Mouse (Mus musculus) limb, embryonic 14.5 days (tissue): ENCODE measurements around the gene Zic2. TPM values are rescaled to one million over a fixed set of nuclear protein-coding genes. Genes with fewer than 3 reads are reported as not detected.

ENCODE experiments used
- ATAC-seq: fragments of 200-750 bp; cut with Nextera tagmentation; 2 replicates; pipeline ENCODE4 v1.8.0; 2017; ENCODE audit warnings: low read depth, moderate number of reproducible peaks, moderate TSS enrichment; ENCODE audit not compliant: low FRiP score
- DNase-seq: peaks from one replicate; pipeline ENCODE4 v3.0.0-alpha.2; 2015; ENCODE audit warnings: low spot score
- H3K27ac ChIP-seq: fragments of 300-500 bp; sonication (generic); replicated peaks from 2 replicates; pipeline ENCODE4 v1.5.1; 2014; ENCODE audit warnings: low read depth, mild to moderate bottlenecking, low read length, moderate library complexity, mixed read lengths
- H3K27me3 ChIP-seq: fragments of 300-500 bp; sonication (generic); 2 replicates; pipeline ENCODE4 v1.6.1; 2014; ENCODE audit warnings: low read length, mixed read lengths; ENCODE audit not compliant: control insufficient read depth, insufficient read depth
- H3K36me3 ChIP-seq: fragments of 300-500 bp; sonication (generic); 2 replicates; pipeline ENCODE4 v1.6.1; 2014; ENCODE audit warnings: mild to moderate bottlenecking, low read length, moderate library complexity, mixed read lengths; ENCODE audit not compliant: control insufficient read depth, insufficient read depth
- H3K4me1 ChIP-seq: fragments of 300-500 bp; sonication (generic); 2 replicates; pipeline ENCODE4 v1.6.1; 2014; ENCODE audit warnings: antibody characterized with exemption, low read length, mixed read lengths; ENCODE audit not compliant: control insufficient read depth, insufficient read depth
- H3K4me2 ChIP-seq: fragments of 300-500 bp; sonication (generic); replicated peaks from 2 replicates; pipeline ENCODE4 v1.6.1; 2014; ENCODE audit warnings: low read depth, mild to moderate bottlenecking, low read length, moderate library complexity; ENCODE audit not compliant: severe bottlenecking
- H3K4me3 ChIP-seq: fragments of 300-500 bp; sonication (generic); replicated peaks from 2 replicates; pipeline ENCODE4 v1.5.1; 2014; ENCODE audit warnings: low read length
- H3K9ac ChIP-seq: fragments of 300-500 bp; sonication (generic); 2 replicates; pipeline ENCODE4 v1.6.1; 2014; ENCODE audit warnings: mild to moderate bottlenecking, low read depth, low read length, moderate library complexity; ENCODE audit not compliant: severe bottlenecking
- H3K9me3 ChIP-seq: fragments of 300-500 bp; sonication (generic); 2 replicates; pipeline ENCODE4 v1.6.1; 2016; ENCODE audit warnings: low read length; ENCODE audit not compliant: control insufficient read depth
- POLR2A ChIP-seq: fragments of 200-500 bp; IDR thresholded peaks from 2 replicates; pipeline ENCODE4 v1.8.0; 2012; ENCODE audit warnings: inconsistent platforms, mild to moderate bottlenecking, moderate library complexity, borderline replicate concordance; ENCODE audit not compliant: insufficient read depth, insufficient read length; ENCODE audit errors: extremely low read depth
- WGBS: fragments of 180-500 bp; shearing (Covaris S2); extraction: QIAGEN DNeasy Blood & Tissue Kit; methylation state at CpG from one replicate; pipeline ENCODE4 v1.1.7; 2014; 5-methylcytosine and 5-hydroxymethylcytosine counted together
- polyA plus RNA-seq, 2 experiments: library from polyadenylated mRNA; depleted of rRNA in 1 of 2; stranded (reverse) in 1 of 2; unstranded in 1 of 2; fragments of >200 nt; fragmentation: Nextera tagmentation in 1 of 2; extraction: Ambion mirVana in 1 of 2; gene quantifications; 2 replicates each; pipeline versions ENCODE4 v1.2.1 to v1.2.3; 2012 to 2014

Gene Zic2
- polyA plus RNA-seq, 2 experiments = 0.80 to 4.0 TPM

- H3K4me2 ChIP-seq = peak overlapping the region; percentile 21; the same call in 1 of the 2 replicates
- no peak overlapping the region for H3K27ac ChIP-seq
- no peak for DNase-seq
- H3K4me1 ChIP-seq = peaks cover 5% of the 10 kb centered on the region; the same call in 1 of the 2 replicates
- peak overlapping the region; percentile 34; the same call in 1 of the 2 replicates for H3K9ac ChIP-seq
- no peak for ATAC-seq
- H3K9me3 ChIP-seq = no peaks in the 10 kb centered on the region
- WGBS = 19% methylated on average over 17 of the region's 17 CpGs
- H3K36me3 ChIP-seq = no peaks in the 10 kb centered on the region
- peak overlapping the region; percentile 58 for H3K4me3 ChIP-seq
- peaks cover 78% of the 10 kb centered on the region for H3K27me3 ChIP-seq
- no peak for TF ChIP-seq POLR2A
Measured at GRCm38 (mm10) chr14:122479461-122480109, 4.3 kb downstream of the Zic2 start.

GRCm38 (mm10) chr14:122480355-122480754 is 5.1 kb downstream of the Zic2 start:
- no peak for TF ChIP-seq POLR2A
- no peak for ATAC-seq
- Histone ChIP-seq H3K4me3 (no peak overlapping the region), H3K9me3 (no peaks in the 10 kb centered on the region), H3K9ac (no peak overlapping the region), H3K27ac (no peak overlapping the region), H3K4me1 (peaks cover 5% of the 10 kb centered on the region; the same call in 1 of the 2 replicates), H3K36me3 (no peaks in the 10 kb centered on the region), H3K27me3 (peaks cover 79% of the 10 kb centered on the region), H3K4me2 (0 out of 2 replicates have a peak overlapping the region, but pooled peaks have one; percentile 13)
- 21% methylated on average over 2 of the region's 2 CpGs for WGBS
- DNase-seq = no peak

GRCm38 (mm10) chr14:122481181-122481580 is 5.9 kb downstream of the Zic2 start:
- DNase-seq = no peak
- Histone ChIP-seq H3K27ac (no peak overlapping the region), H3K36me3 (no peaks in the 10 kb centered on the region), H3K4me2 (no peak overlapping the region; the same call in 1 of the 2 replicates), H3K27me3 (peaks cover 79% of the 10 kb centered on the region), H3K9ac (no peak overlapping the region), H3K9me3 (no peaks in the 10 kb centered on the region), H3K4me1 (no peaks in the 10 kb centered on the region), H3K4me3 (no peak overlapping the region)
- 14% methylated on average over 15 of the region's 15 CpGs for WGBS
- ATAC-seq = no peak
- TF ChIP-seq POLR2A = no peak

- Histone ChIP-seq H3K9ac (no peak overlapping the region), H3K27me3 (peaks cover 84% of the 10 kb centered on the region), H3K9me3 (no peaks in the 10 kb centered on the region), H3K36me3 (no peaks in the 10 kb centered on the region), H3K4me1 (no peaks in the 10 kb centered on the region), H3K4me2 (peak overlapping the region; percentile 19; the same call in 1 of the 2 replicates), H3K4me3 (no peak overlapping the region), H3K27ac (no peak overlapping the region)
- DNase-seq (no peak), ATAC-seq (no peak)
- WGBS = 7% methylated on average over 38 of the region's 38 CpGs
- no peak for TF ChIP-seq POLR2A
Measured at GRCm38 (mm10) chr14:122482081-122483023, 7.1 kb downstream of the Zic2 start.

- H3K27me3 ChIP-seq = peaks cover 85% of the 10 kb centered on the region
- H3K9me3 ChIP-seq = no peaks in the 10 kb centered on the region
- ATAC-seq (no peak), DNase-seq (no peak)
- peak overlapping the region; percentile 19; the same call in 1 of the 2 replicates for H3K4me2 ChIP-seq
- no peak for TF ChIP-seq POLR2A
- H3K4me1 ChIP-seq = no peaks in the 10 kb centered on the region
- H3K9ac ChIP-seq = no peak overlapping the region
- 16% methylated on average over 5 of the region's 5 CpGs for WGBS
- H3K36me3 ChIP-seq = no peaks in the 10 kb centered on the region
- H3K4me3 ChIP-seq = no peak overlapping the region
- no peak overlapping the region for H3K27ac ChIP-seq
Measured at GRCm38 (mm10) chr14:122483024-122483385, 7.8 kb downstream of the Zic2 start.
